24 mouse cellular contexts compared by ENCODE assay signal in genomic region chr7:143631503-143631902, GRCm38 (mm10). TPM values are rescaled to one million over a fixed set of nuclear protein-coding genes. Genes with fewer than 3 reads are reported as not detected.
"Had no signal": no experiment of that assay in that cellular context is flagged by ENCODE, and none has a peak within 500 bp of the region (broad histone marks: within the 10 kb centered on the region; RNA-seq: fewer than 3 reads in every experiment).

No protein-coding gene starts in this region.

- H3K27me3 ChIP-seq: kidney, embryonic 15.5 days; limb, embryonic 12.5 days; limb, embryonic 15.5 days; midbrain, embryonic 13.5 days; neural tube, embryonic 13.5 days had no signal

- DNase-seq: kidney, postnatal 10 days; kidney, postnatal 36 days; layer of hippocampus, postnatal 36 days; left cerebral cortex, postnatal 4 days; liver, postnatal 0 days; lung, embryonic 14.5 days; right cerebral cortex, adult 18-20 months; right cerebral cortex, postnatal 14 days; right cerebral cortex, postnatal 4 days; thymus, adult 18-20 months; thymus, postnatal 36 days had no signal

- H3K4me3 ChIP-seq: kidney, embryonic 15.5 days; limb, embryonic 12.5 days; limb, embryonic 15.5 days; megakaryocyte, embryonic 14.5 days; midbrain, embryonic 10.5 days; midbrain, embryonic 13.5 days; myocyte; neural tube, embryonic 13.5 days had no signal

- ATAC-seq: liver, postnatal 0 days; lung, postnatal 0 days; midbrain, embryonic 13.5 days; midbrain, embryonic 16.5 days had no signal

- H3K36me3 ChIP-seq: kidney, embryonic 15.5 days; limb, embryonic 12.5 days; limb, embryonic 15.5 days; midbrain, embryonic 13.5 days; neural tube, embryonic 13.5 days had no signal

RNA-seq across cellular contexts. Expression of gene Tnfrsf26, which starts 3.0 kb away (rescaled TPM):
- total RNA-seq: left cerebral cortex, adult 8-10 months had no signal
- polyA plus RNA-seq: testis, adult 2 months had no signal

RNA-seq across cellular contexts. Expression of gene Tnfrsf23, which starts 54.2 kb away (rescaled TPM):
- total RNA-seq: monocyte, adult 5-6 weeks had no signal
